Mouse (Mus musculus) MEL (cell line): ENCODE data around the gene Ly6g6c. TPM values are rescaled to one million over a fixed set of nuclear protein-coding genes. Genes with fewer than 3 reads are reported as not detected.
A peak's percentile ranks its signal among the peaks of the same experiment; 100 is the strongest.

Source experiments
- DNase-seq: peaks from one replicate; pipeline ENCODE4 v3.0.0; 2011; ENCODE audit warnings: low read depth, low spot score
- H3K27ac ChIP-seq: 2 replicates; pipeline ENCODE4 v1.5.1; 2012; ENCODE audit warnings: low read depth, mild to moderate bottlenecking, control low read depth, low read length, moderate library complexity; ENCODE audit not compliant: control insufficient read depth
- H3K27me3 ChIP-seq, 2 experiments: fragments of 150-350 bp in 1 of 2; sonication (generic) in 1 of 2; 2 replicates each; pipeline ENCODE4 v1.6.1; 2012; ENCODE audit warnings: low read length in 2 of 2, mild to moderate bottlenecking in 2 of 2, improper control_type of control experiment in 1 of 2, moderate library complexity in 1 of 2; ENCODE audit not compliant: insufficient read depth in 2 of 2, control insufficient read depth in 1 of 2
- H3K36me3 ChIP-seq, 2 experiments: 2 replicates each; pipeline ENCODE4 v1.6.1; 2012 to 2014; ENCODE audit warnings: low read length in 2 of 2, improper control_type of control experiment in 1 of 2, inconsistent platforms in 1 of 2, mild to moderate bottlenecking in 1 of 2; ENCODE audit not compliant: insufficient read depth in 2 of 2, control insufficient read depth in 1 of 2
- H3K4me1 ChIP-seq, 2 experiments: fragments of 150-350 bp in 1 of 2; sonication (generic) in 1 of 2; 2 replicates each; pipeline ENCODE4 v1.6.1; 2012; ENCODE audit warnings: low read length in 2 of 2, improper control_type of control experiment in 1 of 2, mild to moderate bottlenecking in 1 of 2; ENCODE audit not compliant: insufficient read depth in 2 of 2, control insufficient read depth in 1 of 2
- H3K4me3 ChIP-seq, 2 experiments: fragments of 150-350 bp in 1 of 2; sonication (generic) in 1 of 2; 2 replicates each; pipeline ENCODE4 v1.5.1; 2012; ENCODE audit warnings: low read depth in 2 of 2, low read length in 2 of 2, mild to moderate bottlenecking in 2 of 2, moderate library complexity in 2 of 2, control low read depth in 1 of 2, improper control_type of control experiment in 1 of 2; ENCODE audit not compliant: control insufficient read depth in 1 of 2, insufficient read depth in 1 of 2
- H3K79me2 ChIP-seq: 2 replicates; pipeline ENCODE4 v1.6.1; 2012; ENCODE audit warnings: mild to moderate bottlenecking, low read length, moderate library complexity; ENCODE audit not compliant: control insufficient read depth, poor library complexity, insufficient read depth
- H3K9ac ChIP-seq: 2 replicates; pipeline ENCODE4 v1.6.1; 2012; ENCODE audit warnings: low read depth, mild to moderate bottlenecking, control low read depth, low read length, moderate library complexity; ENCODE audit not compliant: control insufficient read depth, poor library complexity, severe bottlenecking
- H3K9me3 ChIP-seq: fragments of 150-350 bp; sonication (generic); replicated peaks from 2 replicates; pipeline ENCODE4 v1.6.1; 2012; ENCODE audit warnings: mild to moderate bottlenecking, low read length, improper control_type of control experiment, moderate library complexity; ENCODE audit not compliant: insufficient read depth
- BHLHE40 ChIP-seq: IDR thresholded peaks from 2 replicates; pipeline ENCODE4 v1.6.1; 2012; ENCODE audit warnings: low read depth, mild to moderate bottlenecking, inconsistent platforms, low read length, improper control_type of control experiment, borderline replicate concordance
- CHD1 ChIP-seq: IDR thresholded peaks from 2 replicates; pipeline ENCODE4 v1.6.1; 2012; ENCODE audit warnings: low read depth, mild to moderate bottlenecking, inconsistent platforms, low read length, improper control_type of control experiment
- CHD2 ChIP-seq: IDR thresholded peaks from 2 replicates; pipeline ENCODE4 v1.6.1; 2011; ENCODE audit warnings: low read length, improper control_type of control experiment
- CTCF ChIP-seq, 3 experiments: IDR thresholded peaks in 2 of 3; conservative IDR thresholded peaks in 1 of 3; 2 replicates each; pipeline ENCODE4 v1.5.1; 2011 to 2012; ENCODE audit warnings: low read length in 3 of 3, low read depth in 2 of 3, mild to moderate bottlenecking in 2 of 3, improper control_type of control experiment in 1 of 3, inconsistent platforms in 1 of 3, mixed read lengths in 1 of 3, moderate library complexity in 1 of 3; ENCODE audit not compliant: control insufficient read depth in 1 of 3, insufficient read depth in 1 of 3, poor library complexity in 1 of 3, severe bottlenecking in 1 of 3
- ELF1 ChIP-seq: IDR thresholded peaks from 2 replicates; pipeline ENCODE4 v1.6.1; 2014; ENCODE audit warnings: low read depth, mild to moderate bottlenecking, inconsistent platforms, low read length, improper control_type of control experiment, moderate library complexity
- EP300 ChIP-seq, 2 experiments: IDR thresholded peaks; 2 replicates each; pipeline ENCODE4 v1.6.1; 2011; ENCODE audit warnings: improper control_type of control experiment in 2 of 2, low read length in 2 of 2, low read depth in 1 of 2, mild to moderate bottlenecking in 1 of 2
- ETS1 ChIP-seq: IDR thresholded peaks from 2 replicates; pipeline ENCODE4 v1.6.1; 2012; ENCODE audit warnings: low read depth, mild to moderate bottlenecking, inconsistent platforms, low read length, improper control_type of control experiment, moderate library complexity
- GABPA ChIP-seq: IDR thresholded peaks from 2 replicates; pipeline ENCODE4 v1.6.1; 2012; ENCODE audit warnings: low read depth, mild to moderate bottlenecking, inconsistent platforms, low read length, improper control_type of control experiment, moderate library complexity
- GATA1 ChIP-seq: IDR thresholded peaks from 2 replicates; pipeline ENCODE4 v1.6.1; 2011; ENCODE audit warnings: low read depth, low read length, improper control_type of control experiment
- HCFC1 ChIP-seq: IDR thresholded peaks from 2 replicates; pipeline ENCODE4 v1.6.1; 2012; ENCODE audit warnings: low read depth, mild to moderate bottlenecking, inconsistent platforms, low read length, improper control_type of control experiment, moderate library complexity
- JUND ChIP-seq: IDR thresholded peaks from 2 replicates; pipeline ENCODE4 v1.6.1; 2011; ENCODE audit warnings: low read depth, mild to moderate bottlenecking, improper control_type of control experiment, low read length
- KAT2A ChIP-seq: conservative IDR thresholded peaks from 2 replicates; pipeline ENCODE4 v1.6.1; 2012; ENCODE audit warnings: low read depth, low read length, improper control_type of control experiment, inconsistent platforms
- MAFK ChIP-seq: IDR thresholded peaks from 2 replicates; pipeline ENCODE4 v1.6.1; 2011; ENCODE audit warnings: low read depth, mild to moderate bottlenecking, low read length, improper control_type of control experiment, borderline replicate concordance
- MAZ ChIP-seq: IDR thresholded peaks from 2 replicates; pipeline ENCODE4 v1.6.1; 2012; ENCODE audit warnings: low read depth, mild to moderate bottlenecking, inconsistent platforms, low read length, improper control_type of control experiment
- MEF2A ChIP-seq: IDR thresholded peaks from 2 replicates; pipeline ENCODE4 v1.6.1; 2014; ENCODE audit warnings: low read depth, mild to moderate bottlenecking, inconsistent platforms, low read length, improper control_type of control experiment; ENCODE audit not compliant: poor library complexity, insufficient replicate concordance, severe bottlenecking; ENCODE audit errors: extremely low read depth
- MXI1 ChIP-seq: IDR thresholded peaks from 2 replicates; pipeline ENCODE4 v1.6.1; 2011; ENCODE audit warnings: mild to moderate bottlenecking, low read depth, low read length, improper control_type of control experiment
- MYC ChIP-seq: IDR thresholded peaks from 2 replicates; pipeline ENCODE4 v1.6.1; 2011; ENCODE audit warnings: low read depth, mild to moderate bottlenecking, low read length, improper control_type of control experiment, moderate library complexity
- NELFE ChIP-seq: IDR thresholded peaks from 2 replicates; pipeline ENCODE4 v1.6.1; 2011; ENCODE audit warnings: low read depth, low read length, improper control_type of control experiment
- POLR2A ChIP-seq, 2 experiments: IDR thresholded peaks; 2 replicates each; pipeline ENCODE4 v1.6.1; 2011 to 2012; ENCODE audit warnings: low read length in 2 of 2, mild to moderate bottlenecking in 2 of 2, control low read depth in 1 of 2, improper control_type of control experiment in 1 of 2, low read depth in 1 of 2, moderate library complexity in 1 of 2; ENCODE audit not compliant: control insufficient read depth in 1 of 2, insufficient read depth in 1 of 2, poor library complexity in 1 of 2
- POLR2AphosphoS2 ChIP-seq: IDR thresholded peaks from 2 replicates; pipeline ENCODE4 v1.6.1; 2011; ENCODE audit warnings: low read length, improper control_type of control experiment
- RCOR1 ChIP-seq: IDR thresholded peaks from 2 replicates; pipeline ENCODE4 v1.6.1; 2012; ENCODE audit warnings: low read depth, mild to moderate bottlenecking, inconsistent platforms, low read length, improper control_type of control experiment
- SIN3A ChIP-seq: IDR thresholded peaks from 2 replicates; pipeline ENCODE4 v1.6.1; 2012; ENCODE audit warnings: low read length, improper control_type of control experiment, inconsistent platforms
- TAL1 ChIP-seq: IDR thresholded peaks from 2 replicates; pipeline ENCODE4 v1.6.1; 2012; ENCODE audit warnings: mild to moderate bottlenecking, inconsistent platforms, low read length, moderate library complexity, mixed read lengths
- TBP ChIP-seq: IDR thresholded peaks from 2 replicates; pipeline ENCODE4 v1.8.0; 2011; ENCODE audit warnings: low read depth, low read length, improper control_type of control experiment
- TCF12 ChIP-seq: IDR thresholded peaks from 2 replicates; pipeline ENCODE4 v1.6.1; 2014; ENCODE audit warnings: low read depth, mild to moderate bottlenecking, inconsistent platforms, low read length, improper control_type of control experiment, moderate library complexity
- UBTF ChIP-seq: IDR thresholded peaks from 2 replicates; pipeline ENCODE4 v1.6.1; 2012; ENCODE audit warnings: low read depth, mild to moderate bottlenecking, inconsistent platforms, low read length, improper control_type of control experiment, moderate library complexity, borderline replicate concordance; ENCODE audit not compliant: insufficient read depth
- USF2 ChIP-seq, 2 experiments: IDR thresholded peaks; 2 replicates each; pipeline ENCODE4 v1.6.1; 2011 to 2012; ENCODE audit warnings: improper control_type of control experiment in 2 of 2, low read length in 2 of 2, borderline replicate concordance in 1 of 2, inconsistent platforms in 1 of 2, low read depth in 1 of 2, mild to moderate bottlenecking in 1 of 2; ENCODE audit not compliant: insufficient read depth in 1 of 2
- ZKSCAN1 ChIP-seq: IDR thresholded peaks from 2 replicates; pipeline ENCODE4 v1.6.1; 2012; ENCODE audit warnings: low read depth, mild to moderate bottlenecking, inconsistent platforms, low read length, improper control_type of control experiment, moderate library complexity
- ZNF384 ChIP-seq: IDR thresholded peaks from 2 replicates; pipeline ENCODE4 v1.6.1; 2012; ENCODE audit warnings: low read depth, mild to moderate bottlenecking, inconsistent platforms, low read length, improper control_type of control experiment
- polyA plus RNA-seq, 2 experiments: library from polyadenylated mRNA; stranded (reverse) in 1 of 2; unstranded in 1 of 2; fragments of >175 nt in 1 of 2; fragments of >200 nt in 1 of 2; gene quantifications; 2 replicates each; pipeline versions ENCODE4 v1.2.1 to v1.2.4; 2012; ENCODE audit warnings: low replicate concordance in 2 of 2, low read depth in 1 of 2; ENCODE audit not compliant: insufficient read length in 2 of 2, insufficient read depth in 1 of 2, missing spikeins in 1 of 2
- total RNA-seq: library from RNA; depleted of rRNA; stranded (reverse); fragments of 300-350 nt; gene quantifications from 2 replicates; pipeline ENCODE4 v1.2.3, GENCODE M21; 2012

Gene Ly6g6c
- total and polyA plus RNA-seq, 3 experiments, result 0.24 TPM; not detected in 2

GRCm38 (mm10) chr17:35047688-35048087 lies 17.5 kb upstream of the Ly6g6c start (continued):
- TF ChIP-seq ZNF384, result peak; percentile 98
- no peak; the same call in 1 of the 2 replicates for TF ChIP-seq MXI1
- TF ChIP-seq POLR2AphosphoS2, result no peak
- no peak for TF ChIP-seq CTCF (IDR thresholded peaks at IDR 0.05 in 2 of 3, conservative IDR thresholded peaks at IDR 0.05 in 1 of 3; ENCODE audit: control insufficient read depth in 1 of 3, insufficient read depth in 1 of 3, low read depth in 2 of 3, low read length in 3 of 3, poor library complexity in 1 of 3, severe bottlenecking in 1 of 3)
- 0 out of 2 replicates have a peak, but pooled peaks have one; percentile 14 for TF ChIP-seq HCFC1
- TF ChIP-seq MAFK, result no peak
- no peak for TF ChIP-seq GABPA
- TF ChIP-seq BHLHE40, result peak; percentile 13; the same call in 1 of the 2 replicates
- no peak for TF ChIP-seq MAZ
- TF ChIP-seq ELF1, result peak; percentile 50; the same call in 1 of the 2 replicates
- no peak for TF ChIP-seq UBTF
- TF ChIP-seq TCF12, result no peak
- peak; percentile 69 to 75 for TF ChIP-seq EP300 (IDR thresholded peaks at IDR 0.05; ENCODE audit: low read depth in 1 of 2, low read length in 2 of 2)
- no peak for TF ChIP-seq CHD1
- TF ChIP-seq ZKSCAN1, result no peak; the same call in 1 of the 2 replicates
- no peak; a peak in 1 of 4 replicates for TF ChIP-seq POLR2A (IDR thresholded peaks at IDR 0.05; ENCODE audit: control insufficient read depth in 1 of 2, insufficient read depth in 1 of 2, low read depth in 1 of 2, low read length in 2 of 2, poor library complexity in 1 of 2)
- peak; percentile 89 for TF ChIP-seq GATA1
- TF ChIP-seq USF2 (IDR thresholded peaks at IDR 0.05; ENCODE audit: borderline replicate concordance in 1 of 2, insufficient read depth in 1 of 2, low read depth in 1 of 2, low read length in 2 of 2), result no peak
- TF ChIP-seq RCOR1, result peak; percentile 69
- peak; percentile 85 for TF ChIP-seq TBP
- peak; percentile 15; the same call in 1 of the 2 replicates for TF ChIP-seq MYC
- TF ChIP-seq SIN3A, result peak; percentile 20; the same call in 1 of the 2 replicates
- TF ChIP-seq CHD2, result no peak
- no peak for TF ChIP-seq JUND

- peaks cover 31% of the 10 kb centered on the region for H3K79me2 ChIP-seq
- H3K4me3 ChIP-seq, result peak overlapping the region; percentile 50 to 52
- H3K9me3 ChIP-seq, result no peaks in the 10 kb centered on the region
- H3K27me3 ChIP-seq, result no peaks in the 10 kb centered on the region
- peak overlapping the region; percentile 66 for H3K9ac ChIP-seq
- peak; percentile 90 for DNase-seq
- peaks cover 7 to 51% of the 10 kb centered on the region in 2 experiments for H3K4me1 ChIP-seq
- peak overlapping the region; percentile 98 for H3K27ac ChIP-seq
- H3K36me3 ChIP-seq, result peaks cover 2 to 39% of the 10 kb centered on the region in 2 experiments
- TF ChIP-seq GATA1, result peak; percentile 36; the same call in 1 of the 2 replicates
- TF ChIP-seq HCFC1, result 0 out of 2 replicates have a peak, but pooled peaks have one; percentile 44
- no peak; the same call in 1 of the 2 replicates for TF ChIP-seq TAL1
- TF ChIP-seq CHD1, result peak; percentile 96; the same call in 1 of the 2 replicates
- 0 out of 2 replicates have a peak, but pooled peaks have one; percentile 45 for TF ChIP-seq ELF1
- no peak for TF ChIP-seq KAT2A
- peak; percentile 70 for TF ChIP-seq SIN3A
- peak; percentile 80 for TF ChIP-seq TCF12
- peak; percentile 74 for TF ChIP-seq NELFE
- peak; percentile 46 for TF ChIP-seq MXI1
- no peak for TF ChIP-seq POLR2AphosphoS2
- peak; percentile 95 for TF ChIP-seq MAZ
- peak; percentile 82 for TF ChIP-seq TBP
- TF ChIP-seq ETS1, result peak; percentile 90
- TF ChIP-seq MEF2A, result no peak
- no peak for TF ChIP-seq CTCF (IDR thresholded peaks at IDR 0.05 in 2 of 3, conservative IDR thresholded peaks at IDR 0.05 in 1 of 3; ENCODE audit: control insufficient read depth in 1 of 3, insufficient read depth in 1 of 3, low read depth in 2 of 3, low read length in 3 of 3, poor library complexity in 1 of 3, severe bottlenecking in 1 of 3)
- TF ChIP-seq RCOR1, result peak; percentile 57
- TF ChIP-seq MAFK, result 0 out of 2 replicates have a peak, but pooled peaks have one; percentile 37
- TF ChIP-seq MYC, result peak; percentile 55; the same call in 1 of the 2 replicates
Measured at GRCm38 (mm10) chr17:35048149-35048931, 16.8 kb upstream of the Ly6g6c start.
